In the genomic region with DNA sequence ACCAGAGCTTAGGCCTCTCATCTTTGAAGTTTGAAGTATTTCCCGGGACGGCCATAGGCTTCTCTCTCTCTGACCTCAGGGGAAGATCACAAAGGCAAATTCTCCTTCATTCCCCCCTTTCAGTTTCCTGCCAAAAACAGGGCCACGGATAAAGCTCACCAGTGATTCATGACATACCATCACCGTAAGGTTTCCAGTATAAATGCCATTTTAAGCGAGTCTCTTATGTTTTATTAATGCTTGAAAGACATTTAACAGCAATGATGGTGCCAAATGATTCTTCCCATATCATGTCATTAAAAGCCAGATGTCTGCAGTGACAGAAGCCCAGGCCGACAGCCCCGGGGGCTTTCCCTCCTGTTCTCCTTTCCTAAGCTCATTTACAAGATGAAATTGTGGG, we compare ENCODE assay signal across 15 mouse cellular contexts.
"Had no signal": no experiment of that assay in that cellular context is flagged by ENCODE, and none has a peak within 500 bp of the region (broad histone marks: within the 10 kb centered on the region; RNA-seq: fewer than 3 reads in every experiment).

No protein-coding gene starts in this region.

- H3K4me3 ChIP-seq: intestine, embryonic 15.5 days; layer of hippocampus, adult 2 months; limb, embryonic 13.5 days; liver, embryonic 15.5 days; midbrain, embryonic 12.5 days had no signal

- H3K27ac ChIP-seq: intestine, embryonic 15.5 days; layer of hippocampus, adult 2 months; limb, embryonic 13.5 days; liver, embryonic 15.5 days; midbrain, embryonic 12.5 days had no signal

- DNase-seq: kidney, adult 18-20 months; kidney, postnatal 10 days; kidney, postnatal 4 days; lung, adult 2 months; lung, postnatal 4 days; right cerebral cortex, adult 18-20 months; right cerebral cortex, postnatal 25 days; thymus, postnatal 25 days had no signal

- ATAC-seq: intestine, embryonic 15.5 days; lung, postnatal 0 days had no signal

- H3K4me2 ChIP-seq: intestine, embryonic 15.5 days; limb, embryonic 13.5 days; liver, embryonic 11.5 days; liver, embryonic 15.5 days; midbrain, embryonic 12.5 days had no signal

- H3K9me3 ChIP-seq: intestine, embryonic 15.5 days; limb, embryonic 13.5 days; liver, embryonic 15.5 days; midbrain, embryonic 12.5 days had no signal

- H3K27me3 ChIP-seq: intestine, embryonic 15.5 days; limb, embryonic 13.5 days; midbrain, embryonic 12.5 days had no signal

- H3K9ac ChIP-seq: intestine, embryonic 15.5 days; limb, embryonic 13.5 days; liver, embryonic 15.5 days; midbrain, embryonic 12.5 days had no signal

- H3K4me1 ChIP-seq: intestine, embryonic 15.5 days had no signal

- H3K36me3 ChIP-seq: intestine, embryonic 15.5 days; limb, embryonic 13.5 days; liver, embryonic 15.5 days; midbrain, embryonic 12.5 days had no signal
